Mouse (Mus musculus) urinary bladder, postnatal 4 days (tissue): ENCODE results near the gene Dnajb13.

Experiments
- DNase-seq, 2 experiments: peaks; one replicate each; pipeline ENCODE4 v3.0.0; 2021 to 2022; ENCODE audit warnings: low spot score in 2 of 2

The Dnajb13 gene

GRCm38 (mm10) chr7:100459862-100460261, 54.9 kb downstream of the Dnajb13 start:
- no peak for DNase-seq

DNA sequence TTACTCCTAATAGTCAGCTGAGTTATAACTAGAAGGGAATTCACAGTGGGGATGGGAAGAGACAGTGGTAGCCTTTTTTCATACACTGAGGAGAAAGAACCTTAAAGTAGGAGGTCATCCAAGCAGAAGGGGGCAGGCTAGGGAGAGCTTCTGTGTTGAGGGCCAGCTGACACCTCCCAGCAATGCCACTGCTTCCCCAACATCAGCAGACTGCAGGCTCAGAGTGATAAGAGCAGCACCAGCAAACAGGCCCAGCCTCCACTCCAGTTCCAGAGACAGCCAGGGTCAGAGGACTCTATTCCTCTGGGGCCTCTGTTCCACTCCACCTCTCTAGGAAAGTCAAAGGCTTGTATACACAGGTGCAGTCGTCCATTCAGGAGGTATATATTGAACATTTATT, 56.6 kb downstream of the Dnajb13 start:
- DNase-seq: no peak
